Mouse (Mus musculus) E14TG2a.4 (cell line): Measurements from ENCODE around the gene Cabp2.

Experiments
- CTCF ChIP-seq: conservative IDR thresholded peaks from 2 replicates; pipeline ENCODE4 v1.5.1; 2014; ENCODE audit warnings: low read length
- NANOG ChIP-seq: IDR thresholded peaks from 2 replicates; pipeline ENCODE4 v1.6.1; 2014; ENCODE audit warnings: borderline replicate concordance, low read length, mixed read lengths
- POU5F1 ChIP-seq: IDR thresholded peaks from 2 replicates; pipeline ENCODE4 v1.6.1; 2014; ENCODE audit warnings: low read length, borderline replicate concordance

DNA sequence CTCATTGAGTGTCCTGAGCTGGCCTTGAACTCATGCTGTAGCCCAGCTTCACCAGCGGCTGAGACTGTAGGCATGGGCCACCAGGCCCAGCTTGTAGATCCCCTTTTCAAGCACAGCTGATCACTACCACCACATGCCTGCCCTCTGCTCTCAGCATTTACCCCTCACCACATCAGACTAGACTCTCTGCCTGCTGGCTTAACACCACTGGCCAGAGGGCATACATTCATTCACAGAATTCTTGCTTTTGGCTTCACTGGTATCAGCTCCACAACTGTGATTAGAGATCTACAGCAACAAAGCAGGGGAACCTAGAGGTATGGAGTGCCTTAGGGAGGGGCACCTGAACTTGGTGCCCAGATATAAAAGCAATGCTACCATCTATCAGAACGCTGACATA is 39.1 kb downstream of the Cabp2 start:
- TF ChIP-seq CTCF (no peak), NANOG (no peak), POU5F1 (no peak)
